Comparison of ENCODE assay signal across 15 mouse cellular contexts in the genomic region with DNA sequence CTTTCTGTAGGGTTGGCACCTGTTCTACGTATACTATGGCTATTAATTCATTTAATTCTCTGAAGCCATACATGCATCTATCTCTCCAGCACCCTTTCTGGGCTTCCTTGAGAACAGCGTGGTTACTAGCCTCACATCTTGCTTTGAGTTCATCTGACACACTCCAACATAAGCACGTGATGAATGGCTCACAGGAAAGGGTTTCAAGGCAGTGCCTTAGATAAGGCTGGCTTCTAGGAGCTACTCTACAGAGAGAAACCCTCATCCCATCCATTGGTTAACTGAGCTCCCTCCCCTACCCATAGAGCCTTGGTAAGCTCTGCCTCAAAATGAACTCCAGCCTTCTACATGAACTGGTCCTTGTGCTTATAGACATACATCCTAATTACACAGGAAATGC. TPM values are rescaled to one million over a fixed set of nuclear protein-coding genes. Genes with fewer than 3 reads are reported as not detected.
A peak's percentile ranks its signal among the peaks of the same experiment; 100 is the strongest.
DNase-seq lines count a peak whose midpoint lies in the region; ATAC-seq and TF ChIP-seq lines count a peak whose summit lies in the region.
"Had no signal": no experiment of that assay in that cellular context is flagged by ENCODE, and none has a peak within 500 bp of the region (broad histone marks: within the 10 kb centered on the region; RNA-seq: fewer than 3 reads in every experiment).

No protein-coding gene starts in this region.

- peak overlapping the region; percentile 45; the same call in 1 of the 2 replicates for H3K27ac ChIP-seq in liver, embryonic 13.5 days
- H3K27ac ChIP-seq in small intestine, adult 2 months (ENCODE audit: insufficient read depth, low read depth, low read length): peak overlapping the region; percentile 45; the same call in 1 of the 2 replicates
- H3K27ac ChIP-seq in intestine, embryonic 15.5 days: no peak overlapping the region
- H3K27ac ChIP-seq: forebrain, embryonic 13.5 days; heart, embryonic 13.5 days; hindbrain, embryonic 10.5 days had no signal

- no peak overlapping the region for H3K4me2 ChIP-seq in liver, embryonic 13.5 days
- no peak overlapping the region for H3K4me2 ChIP-seq in intestine, embryonic 15.5 days (replicated peaks)
- H3K4me2 ChIP-seq: forebrain, embryonic 13.5 days; heart, embryonic 13.5 days had no signal

- ATAC-seq in activated CD4-positive, CD25-positive, alpha-beta regulatory T cell, adult 4 months: peak; percentile 22
- peak; percentile 76 for ATAC-seq in liver, embryonic 13.5 days (ENCODE audit: low read depth)
- ATAC-seq in intestine, embryonic 15.5 days: no peak
- ATAC-seq: forebrain, embryonic 13.5 days had no signal

- DNase-seq in thymus, postnatal 0 days (ENCODE audit: low spot score): peak; percentile 51
- DNase-seq in thymus, adult 18-20 months: no peak
- peak; percentile 18 for DNase-seq in liver, embryonic 13.5 days
- no peak for DNase-seq in adipocyte (ENCODE audit: low spot score)
- DNase-seq in ovary, postnatal 14 days (ENCODE audit: low spot score): no peak
- DNase-seq: cerebellum, adult 11 months; cerebellum, postnatal 14 days; kidney, adult 9 months; left cerebral cortex, postnatal 4 days had no signal

- no peak overlapping the region for H3K9ac ChIP-seq in liver, embryonic 13.5 days
- H3K9ac ChIP-seq in intestine, embryonic 15.5 days: no peak overlapping the region
- H3K9ac ChIP-seq: forebrain, embryonic 13.5 days; heart, embryonic 13.5 days had no signal

- no peak overlapping the region for H3K4me3 ChIP-seq in liver, embryonic 13.5 days (replicated peaks)
- no peak overlapping the region for H3K4me3 ChIP-seq in small intestine, adult 2 months (ENCODE audit: low read depth, low read length)
- H3K4me3 ChIP-seq in intestine, embryonic 15.5 days (replicated peaks): no peak overlapping the region
- H3K4me3 ChIP-seq: forebrain, embryonic 13.5 days; heart, embryonic 13.5 days; hindbrain, embryonic 10.5 days had no signal

- peaks cover 52% of the 10 kb centered on the region for H3K4me1 ChIP-seq in liver, embryonic 13.5 days (replicated peaks)
- H3K4me1 ChIP-seq in small intestine, adult 2 months (ENCODE audit: control insufficient read depth, insufficient read depth, insufficient read length, low read length): peaks cover 2% of the 10 kb centered on the region; the same call in 1 of the 2 replicates
- no peaks in the 10 kb centered on the region for H3K4me1 ChIP-seq in intestine, embryonic 15.5 days (replicated peaks)
- H3K4me1 ChIP-seq: forebrain, embryonic 13.5 days had no signal

- no peaks in the 10 kb centered on the region for H3K36me3 ChIP-seq in liver, embryonic 13.5 days
- no peaks in the 10 kb centered on the region for H3K36me3 ChIP-seq in small intestine, adult 2 months (ENCODE audit: control insufficient read depth, insufficient read depth, low read length)
- H3K36me3 ChIP-seq in intestine, embryonic 15.5 days: no peaks in the 10 kb centered on the region
- H3K36me3 ChIP-seq: heart, embryonic 13.5 days; hindbrain, embryonic 10.5 days had no signal

- 15% methylated on average over 3 of the region's 3 CpGs for WGBS in liver, embryonic 13.5 days (ENCODE audit: insufficient replicate concordance)
- 81% methylated on average over 3 of the region's 3 CpGs for WGBS in small intestine, adult 2 months
- 80% methylated on average over 3 of the region's 3 CpGs for WGBS in intestine, embryonic 15.5 days

- no peaks in the 10 kb centered on the region for H3K9me3 ChIP-seq in liver, embryonic 13.5 days (replicated peaks)
- no peaks in the 10 kb centered on the region for H3K9me3 ChIP-seq in intestine, embryonic 15.5 days
- H3K9me3 ChIP-seq: forebrain, embryonic 13.5 days; heart, embryonic 13.5 days; hindbrain, embryonic 10.5 days had no signal

- TF ChIP-seq CTCF in small intestine, adult 2 months (IDR thresholded peaks at IDR 0.05; ENCODE audit: extremely low read depth, insufficient read length, insufficient replicate concordance, low read depth, low read length): no peak

- no peaks in the 10 kb centered on the region for H3K27me3 ChIP-seq in liver, embryonic 13.5 days
- H3K27me3 ChIP-seq in small intestine, adult 2 months (ENCODE audit: control insufficient read depth, insufficient read depth, low read length): no peaks in the 10 kb centered on the region
- H3K27me3 ChIP-seq in intestine, embryonic 15.5 days (replicated peaks): no peaks in the 10 kb centered on the region
- H3K27me3 ChIP-seq: forebrain, embryonic 13.5 days; heart, embryonic 13.5 days had no signal

- TF ChIP-seq POLR2A in small intestine, adult 2 months (IDR thresholded peaks at IDR 0.05; ENCODE audit: low read depth, low read length): no peak

RNA-seq across cellular contexts. Expression of a gene that starts 47.3 kb away (rescaled TPM):
- 25.5 and 26.1 TPM in 2 replicates for polyA plus RNA-seq in thymus, postnatal 0 days (2015; fragmentation: Nextera tagmentation; extraction: Ambion mirVana)
- polyA plus RNA-seq in activated CD4-positive, CD25-positive, alpha-beta regulatory T cell, adult 4 months (2017; shearing (Covaris generic)): 1 to 10 TPM; 4.7 to 9.8 TPM
- 4.8 TPM in 2 replicates for polyA plus RNA-seq in liver, embryonic 13.5 days (2015; fragmentation: Nextera tagmentation; extraction: Ambion mirVana)
- polyA plus RNA-seq in small intestine, adult 2 months (2012; rRNA removed): 7.2 and 9.7 TPM in 2 replicates
- 8.8 and 11.9 TPM in 2 replicates for polyA plus RNA-seq in intestine, embryonic 15.5 days (2015; fragmentation: Nextera tagmentation; extraction: Ambion mirVana)

Comparison
In these comparisons a context has a peak if more than half of its experiments do, and no peak if none do; other contexts are left out.
1. DNase-seq: peak in thymus, postnatal 0 days (single experiment) and liver, embryonic 13.5 days (single experiment); none in thymus, adult 18-20 months (0 of 2), adipocyte (single experiment) and ovary, postnatal 14 days (single experiment).